Comparison of ENCODE assay signal across 21 mouse cellular contexts in genomic region chr13:35786726-35787399, GRCm38 (mm10).
DNase-seq lines count a peak whose midpoint lies in the region; ATAC-seq lines count a peak whose summit lies in the region.
"Had no signal": no experiment of that assay in that cellular context is flagged by ENCODE, and none has a peak within 500 bp of the region (broad histone marks: within the 10 kb centered on the region; RNA-seq: fewer than 3 reads in every experiment).

No protein-coding gene starts in this region.

- ATAC-seq in heart, embryonic 11.5 days (replicated peaks; ENCODE audit: insufficient number of reproducible peaks, low FRiP score, low TSS enrichment): peak; percentile 39; the same call in 1 of the 2 replicates
- peak; percentile 31; the same call in 1 of the 2 replicates for ATAC-seq in midbrain, embryonic 14.5 days (ENCODE audit: low FRiP score, low TSS enrichment)
- no peak for ATAC-seq in midbrain, embryonic 11.5 days (ENCODE audit: low FRiP score)
- ATAC-seq in liver, embryonic 13.5 days (ENCODE audit: low read depth): peak; percentile 88
- ATAC-seq: hindbrain, postnatal 0 days; midbrain, embryonic 16.5 days had no signal

- H3K4me2 ChIP-seq in heart, embryonic 11.5 days: no peak overlapping the region
- H3K4me2 ChIP-seq in midbrain, embryonic 14.5 days (ENCODE audit: low read length): no peak overlapping the region
- H3K4me2 ChIP-seq in midbrain, embryonic 11.5 days: no peak overlapping the region
- peak overlapping the region; percentile 54 for H3K4me2 ChIP-seq in liver, embryonic 13.5 days
- H3K4me2 ChIP-seq: embryonic facial prominence, embryonic 12.5 days; heart, embryonic 13.5 days; neural tube, embryonic 15.5 days had no signal

- H3K9me3 ChIP-seq in heart, embryonic 11.5 days (replicated peaks; ENCODE audit: control insufficient read depth, low read length): no peaks in the 10 kb centered on the region
- no peaks in the 10 kb centered on the region for H3K9me3 ChIP-seq in midbrain, embryonic 14.5 days (ENCODE audit: control insufficient read depth, low read length)
- no peaks in the 10 kb centered on the region for H3K9me3 ChIP-seq in midbrain, embryonic 11.5 days (ENCODE audit: control insufficient read depth, low read length)
- H3K9me3 ChIP-seq in liver, embryonic 13.5 days (replicated peaks): no peaks in the 10 kb centered on the region
- H3K9me3 ChIP-seq: embryonic facial prominence, embryonic 12.5 days; heart, embryonic 13.5 days; limb, embryonic 10.5 days; neural tube, embryonic 15.5 days had no signal

- H3K4me3 ChIP-seq in heart, embryonic 11.5 days (ENCODE audit: low read depth, low read length): no peak overlapping the region
- H3K4me3 ChIP-seq in midbrain, embryonic 14.5 days (replicated peaks; ENCODE audit: low read depth, low read length): no peak overlapping the region
- H3K4me3 ChIP-seq in midbrain, embryonic 11.5 days (ENCODE audit: low read depth, low read length): no peak overlapping the region
- H3K4me3 ChIP-seq in liver, embryonic 13.5 days (replicated peaks): peak overlapping the region; percentile 16
- H3K4me3 ChIP-seq: embryonic facial prominence, embryonic 12.5 days; gastrocnemius, adult 2 months; heart, embryonic 13.5 days; left cerebral cortex, adult 2 months; limb, embryonic 10.5 days; neural tube, embryonic 15.5 days had no signal

- no peak overlapping the region for H3K9ac ChIP-seq in heart, embryonic 11.5 days (ENCODE audit: low read depth, low read length)
- H3K9ac ChIP-seq in midbrain, embryonic 14.5 days (replicated peaks; ENCODE audit: low read length): no peak overlapping the region
- no peak overlapping the region for H3K9ac ChIP-seq in midbrain, embryonic 11.5 days (ENCODE audit: low read length)
- peak overlapping the region; percentile 60 for H3K9ac ChIP-seq in liver, embryonic 13.5 days
- H3K9ac ChIP-seq: embryonic facial prominence, embryonic 12.5 days; heart, embryonic 13.5 days; neural tube, embryonic 15.5 days had no signal

- DNase-seq in heart, postnatal 4 days: no peak
- DNase-seq in midbrain, embryonic 14.5 days: no peak
- DNase-seq in midbrain, embryonic 11.5 days (ENCODE audit: low spot score, missing footprints): no peak
- peak; percentile 26 for DNase-seq in liver, embryonic 13.5 days
- DNase-seq in urinary bladder, postnatal 14 days (ENCODE audit: low spot score): no peak
- DNase-seq in spleen, adult 12 weeks (ENCODE audit: low spot score): no peak
- DNase-seq: cerebellum, adult 9-11 months; gastrocnemius, adult 2 months; kidney, adult 18-20 months; kidney, postnatal 36 days; lung, adult 18-20 months; lung, postnatal 14 days; right cerebral cortex, postnatal 14 days had no signal

- H3K27ac ChIP-seq in heart, embryonic 11.5 days (ENCODE audit: low read depth, low read length): no peak overlapping the region
- no peak overlapping the region for H3K27ac ChIP-seq in midbrain, embryonic 14.5 days (replicated peaks; ENCODE audit: low read depth, low read length)
- no peak overlapping the region for H3K27ac ChIP-seq in midbrain, embryonic 11.5 days (ENCODE audit: low read depth, low read length)
- peak overlapping the region; percentile 87 for H3K27ac ChIP-seq in liver, embryonic 13.5 days
- H3K27ac ChIP-seq: embryonic facial prominence, embryonic 12.5 days; gastrocnemius, adult 2 months; hindbrain, postnatal 0 days; left cerebral cortex, adult 2 months; limb, embryonic 10.5 days; neural tube, embryonic 15.5 days had no signal

- H3K27me3 ChIP-seq in heart, embryonic 11.5 days (ENCODE audit: control insufficient read depth, insufficient read depth, low read length): no peaks in the 10 kb centered on the region
- H3K27me3 ChIP-seq in midbrain, embryonic 14.5 days (ENCODE audit: control insufficient read depth, insufficient read depth, low read length): no peaks in the 10 kb centered on the region
- H3K27me3 ChIP-seq in midbrain, embryonic 11.5 days (ENCODE audit: control insufficient read depth, insufficient read depth, low read length): no peaks in the 10 kb centered on the region
- no peaks in the 10 kb centered on the region for H3K27me3 ChIP-seq in liver, embryonic 13.5 days
- H3K27me3 ChIP-seq: embryonic facial prominence, embryonic 12.5 days; heart, embryonic 13.5 days; neural tube, embryonic 15.5 days had no signal

- WGBS in heart, embryonic 11.5 days (ENCODE audit: insufficient replicate concordance): 76% methylated on average over 6 of the region's 6 CpGs
- 95% methylated on average over 6 of the region's 6 CpGs for WGBS in midbrain, embryonic 14.5 days
- WGBS in midbrain, embryonic 11.5 days: 97% methylated on average over 6 of the region's 6 CpGs
- WGBS in liver, embryonic 13.5 days (ENCODE audit: insufficient replicate concordance): 60% methylated on average over 6 of the region's 6 CpGs

- peaks cover 47% of the 10 kb centered on the region for H3K4me1 ChIP-seq in heart, embryonic 11.5 days (ENCODE audit: control insufficient read depth, insufficient read depth, low read length)
- no peaks in the 10 kb centered on the region for H3K4me1 ChIP-seq in midbrain, embryonic 14.5 days (ENCODE audit: control insufficient read depth, insufficient read depth, low read length)
- 0 out of 2 replicates have a peak, but pooled peaks cover 2% of the 10 kb centered on the region for H3K4me1 ChIP-seq in midbrain, embryonic 11.5 days (ENCODE audit: control insufficient read depth, insufficient read depth, low read length)
- H3K4me1 ChIP-seq in liver, embryonic 13.5 days (replicated peaks): peaks cover 92% of the 10 kb centered on the region

- no peaks in the 10 kb centered on the region for H3K36me3 ChIP-seq in heart, embryonic 11.5 days (ENCODE audit: control insufficient read depth, insufficient read depth, low read length)
- no peaks in the 10 kb centered on the region for H3K36me3 ChIP-seq in midbrain, embryonic 14.5 days (ENCODE audit: control insufficient read depth, insufficient read depth, low read length)
- H3K36me3 ChIP-seq in midbrain, embryonic 11.5 days (ENCODE audit: control insufficient read depth, insufficient read depth, low read length): no peaks in the 10 kb centered on the region
- H3K36me3 ChIP-seq in liver, embryonic 13.5 days: no peaks in the 10 kb centered on the region; the same call in 1 of the 2 replicates
- H3K36me3 ChIP-seq: embryonic facial prominence, embryonic 12.5 days; heart, embryonic 13.5 days; limb, embryonic 10.5 days; neural tube, embryonic 15.5 days had no signal
